Mouse (Mus musculus) megakaryocyte, embryonic 14.5 days (primary cell): ENCODE data around the gene Ptger1.

Source experiments
- FLI1 ChIP-seq: IDR thresholded peaks from 2 replicates; pipeline ENCODE4 v1.6.1; 2012; ENCODE audit warnings: low read length, inconsistent platforms, mixed read lengths
- GATA1 ChIP-seq: IDR thresholded peaks from 3 replicates; pipeline ENCODE4 v1.6.1; 2012; ENCODE audit warnings: mixed read lengths, low read length, inconsistent platforms, borderline replicate concordance

- TF ChIP-seq GATA1: no peak
- TF ChIP-seq FLI1: no peak
These were observed 34.3 kb upstream of the Ptger1 start for GRCm38 (mm10) chr8:83632083-83632707.
